Mouse (Mus musculus): ENCODE measurements at regions not wholly inside any gene's neighbourhood (a gene's known extent, or its start where the extent isn't known, plus 50 kb on each side); places are given as distances from the start of the nearest gene placed in this dataset.

DNA sequence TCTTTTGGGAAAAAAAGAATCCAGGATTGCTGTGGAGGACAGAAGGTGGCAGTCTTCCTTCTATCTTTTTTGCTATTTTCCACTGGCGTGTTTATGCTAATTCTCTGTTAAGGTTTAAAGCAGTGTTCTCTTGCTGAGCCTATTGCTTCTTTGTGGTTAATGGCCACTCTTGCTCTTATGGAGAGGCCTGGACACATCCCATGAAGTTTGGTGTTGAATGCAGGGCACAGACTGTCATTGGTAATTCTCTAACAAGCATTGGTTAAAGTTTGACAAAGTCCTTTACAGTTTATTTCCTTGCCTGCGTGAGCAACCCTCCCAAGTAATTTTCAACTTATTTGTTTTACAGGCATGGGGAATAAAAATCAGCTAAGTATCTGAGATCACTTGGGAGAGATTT lies 165.1 kb upstream of the Pdcd1 start:
- DNase-seq = no peak

DNA sequence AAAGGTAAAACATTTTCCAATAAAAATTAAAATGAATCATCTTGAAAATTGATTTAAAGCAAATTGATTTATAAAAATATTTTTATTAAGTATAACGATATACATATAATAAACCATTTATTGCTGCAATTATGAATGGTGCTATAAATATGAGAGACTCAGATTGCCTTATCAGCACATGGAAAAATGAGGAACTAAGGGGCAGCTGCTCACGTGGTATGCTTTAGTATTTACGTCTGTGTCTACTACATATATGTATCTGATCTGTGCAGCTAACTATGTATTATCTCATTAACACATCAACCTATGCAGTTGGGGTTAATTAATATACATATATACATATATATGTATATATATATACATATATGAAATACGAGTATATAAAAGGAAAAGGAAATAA lies 156.6 kb upstream of the Pdcd1 start:
- DNase-seq = no peak

DNA sequence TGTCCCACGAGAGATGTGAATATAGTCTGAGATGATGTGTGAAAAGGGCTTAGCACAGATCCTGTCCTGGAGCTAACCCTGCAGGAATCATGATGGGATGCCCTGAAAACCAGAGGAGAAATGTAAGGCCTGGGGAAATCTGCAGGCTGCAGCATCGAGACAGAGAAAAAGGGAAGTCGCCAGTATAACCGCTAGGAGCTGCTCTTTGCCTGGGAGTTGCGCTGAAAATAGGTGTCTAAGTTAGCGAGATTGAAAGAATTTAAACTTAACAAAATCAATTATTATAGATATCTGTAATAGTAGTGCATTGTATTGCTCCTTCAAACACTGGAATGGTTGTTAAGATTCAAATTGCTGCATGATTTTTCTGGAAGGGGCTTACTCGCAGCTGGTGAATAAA lies 155.5 kb upstream of the Pdcd1 start:
- no peak for DNase-seq

DNA sequence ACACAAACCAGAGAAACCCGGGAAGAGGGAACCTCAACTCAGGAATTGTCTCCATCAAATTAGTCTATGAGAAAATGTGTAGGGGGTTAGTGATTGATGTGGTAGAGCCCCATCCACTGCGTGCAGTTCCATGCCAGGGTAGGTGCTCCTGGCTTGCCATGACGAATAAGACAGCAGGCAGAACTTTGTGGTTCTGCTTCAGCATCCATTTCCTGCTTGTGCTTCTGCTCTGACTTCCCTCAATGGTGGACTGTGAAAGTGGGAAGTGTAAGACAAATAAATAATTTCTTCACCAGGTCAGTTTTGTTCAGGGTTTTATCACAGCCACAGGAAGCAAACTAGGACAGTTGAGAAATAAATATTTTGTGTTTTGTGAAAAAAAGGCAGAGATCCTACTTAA lies 150.9 kb upstream of the Pdcd1 start:
- DNase-seq = no peak

DNA sequence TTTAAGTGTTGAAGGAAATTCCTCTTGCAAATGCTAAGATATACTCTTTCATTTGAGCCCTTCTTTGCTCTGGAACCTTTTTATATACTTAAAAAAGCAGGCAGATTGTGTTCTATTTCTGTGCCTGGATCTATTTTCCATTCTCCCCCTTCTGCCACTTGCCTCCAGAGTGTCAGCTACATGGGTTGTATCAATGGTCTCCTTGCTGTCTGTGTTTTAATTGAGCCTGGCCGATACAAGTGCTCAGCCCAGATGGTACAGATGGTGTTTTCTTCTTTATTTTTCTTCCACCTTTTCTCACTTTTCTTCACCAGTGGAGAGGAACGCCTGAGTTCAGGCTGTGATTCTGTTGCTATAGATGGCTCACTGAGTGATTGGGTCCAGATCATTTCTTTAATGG lies 131.5 kb upstream of the Pdcd1 start:
- no peak for DNase-seq

- DNase-seq = no peak
Measured at GRCm38 (mm10) chr1:94149958-94150357, 97.6 kb upstream of the Pdcd1 start.

DNA sequence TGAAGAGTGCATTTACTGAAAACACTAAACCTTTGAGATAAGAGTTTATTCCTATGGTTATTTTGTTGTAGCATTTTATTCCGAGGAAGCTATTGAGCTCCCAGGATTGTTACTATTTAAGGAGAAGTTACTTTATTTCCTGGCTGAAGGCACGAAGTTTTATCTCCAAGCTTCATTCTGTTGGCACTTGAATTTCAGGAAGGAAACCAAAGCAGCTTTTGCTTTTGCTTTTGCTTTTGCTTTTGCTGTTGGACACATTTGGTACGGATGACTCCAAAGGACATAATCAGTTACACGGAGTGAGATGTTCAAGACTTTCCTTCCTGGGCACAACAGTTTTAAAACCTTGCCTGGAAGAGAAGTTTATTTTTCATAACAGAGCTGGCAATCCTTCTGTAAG lies 94.7 kb upstream of the Pdcd1 start:
- DNase-seq = no peak

DNA sequence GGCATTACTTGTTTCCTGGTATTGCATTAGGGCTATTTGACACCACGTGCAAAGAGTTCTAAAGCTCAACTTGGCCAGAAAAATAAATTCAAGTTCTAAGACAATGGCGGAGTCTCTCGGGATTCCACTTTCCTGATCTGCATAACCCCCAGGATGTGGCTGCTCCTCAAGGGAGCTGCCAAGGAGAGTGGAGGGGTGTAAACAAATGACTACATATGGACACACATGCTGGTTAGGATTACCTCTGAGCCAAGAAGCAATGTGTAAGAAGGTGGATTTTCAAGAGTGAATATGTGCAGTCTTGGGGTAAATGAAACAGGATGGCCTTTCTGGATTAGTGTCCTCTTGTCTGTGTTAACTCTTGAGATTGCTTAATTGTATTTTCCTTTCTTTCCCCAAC lies 88.2 kb upstream of the Pdcd1 start:
- DNase-seq = no peak

- no peak for DNase-seq
Measured at GRCm38 (mm10) chr1:94139445-94140062, 87.2 kb upstream of the Pdcd1 start.

DNA sequence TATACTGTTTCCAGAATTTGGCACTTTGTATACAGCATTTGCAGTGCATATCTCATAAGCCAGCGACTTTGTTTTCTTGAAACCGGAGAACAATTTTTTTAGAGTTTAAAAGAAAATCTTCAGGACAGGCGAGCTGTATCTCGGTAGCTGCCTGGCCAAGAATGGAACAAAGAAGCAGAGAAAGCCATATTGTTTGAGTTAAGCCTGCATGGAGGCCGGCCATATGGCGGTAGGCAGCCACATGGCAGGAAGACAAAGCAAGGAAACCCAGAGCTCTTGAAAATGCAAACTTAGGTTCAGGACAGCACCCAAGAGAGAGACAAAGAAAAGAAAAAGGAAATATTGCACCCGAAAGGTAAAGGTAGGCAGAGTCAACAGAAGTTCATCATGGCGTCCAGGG lies 84.4 kb upstream of the Pdcd1 start:
- no peak for DNase-seq

Measured in liver (tissue).